Mouse (Mus musculus) olfactory bulb, adult 2 months (tissue): ENCODE data around the gene Sema6c.

Experiments
- CTCF ChIP-seq: fragments of 200-500 bp; IDR thresholded peaks from 2 replicates; pipeline ENCODE4 v1.5.1; 2012; ENCODE audit warnings: low read depth, mild to moderate bottlenecking, low read length, moderate library complexity; ENCODE audit not compliant: insufficient read depth
- POLR2A ChIP-seq: fragments of 200-500 bp; IDR thresholded peaks from 2 replicates; pipeline ENCODE4 v1.6.1; 2012; ENCODE audit warnings: mild to moderate bottlenecking, low read depth, low read length, moderate library complexity; ENCODE audit not compliant: insufficient read depth

DNA sequence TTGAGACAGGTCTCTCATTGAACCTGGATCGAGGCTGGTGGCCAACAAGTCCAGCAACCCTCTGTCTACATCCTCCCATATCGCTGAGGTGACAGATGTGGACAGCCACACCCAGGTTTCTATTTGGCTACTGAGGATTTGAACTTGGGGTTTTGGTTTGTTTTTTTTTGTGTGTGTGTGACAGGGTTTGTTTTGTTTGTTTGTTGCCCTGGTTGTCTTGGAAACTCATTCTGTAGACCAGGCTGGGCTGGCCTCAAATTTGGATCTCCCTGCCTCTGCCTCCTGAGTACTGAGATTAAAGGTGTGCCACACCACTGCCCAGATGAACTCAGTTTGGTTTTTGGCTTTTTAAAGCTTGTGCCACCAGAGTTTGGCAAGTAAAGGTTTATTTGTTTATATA lies 62.8 kb downstream of the Sema6c start:
- TF ChIP-seq CTCF (no peak), POLR2A (no peak)
